Mouse (Mus musculus): ENCODE measurements at regions not wholly inside any gene's neighbourhood (a gene's known extent, or its start where the extent isn't known, plus 50 kb on each side); places are given as distances from the start of the nearest gene placed in this dataset.
A peak's percentile ranks its signal among the peaks of the same experiment; 100 is the strongest.

GRCm38 (mm10) chr16:52867833-52868232 lies 414.0 kb upstream of the Alcam start:
- Histone ChIP-seq H3K27ac (ENCODE audit: low read length) (no peak overlapping the region), H3K9ac (replicated peaks; ENCODE audit: low read depth) (no peak overlapping the region), H3K36me3 (ENCODE audit: insufficient read depth, low read length) (no peaks in the 10 kb centered on the region), H3K9me3 (ENCODE audit: low read length) (no peaks in the 10 kb centered on the region), H3K4me2 (replicated peaks; ENCODE audit: low read depth, low read length) (no peak overlapping the region), H3K27me3 (replicated peaks; ENCODE audit: insufficient read depth, low read length) (no peaks in the 10 kb centered on the region), H3K4me1 (ENCODE audit: insufficient read depth, low read depth, low read length) (no peaks in the 10 kb centered on the region), H3K4me3 (ENCODE audit: low read depth, low read length) (no peak overlapping the region)
- DNase-seq (ENCODE audit: low spot score) (peak; percentile 25), ATAC-seq (no peak)
- TF ChIP-seq CTCF (IDR thresholded peaks at IDR 0.05) (no peak), EP300 (IDR thresholded peaks at IDR 0.05) (no peak)
- 71% methylated on average over 6 of the region's 6 CpGs for WGBS

DNA sequence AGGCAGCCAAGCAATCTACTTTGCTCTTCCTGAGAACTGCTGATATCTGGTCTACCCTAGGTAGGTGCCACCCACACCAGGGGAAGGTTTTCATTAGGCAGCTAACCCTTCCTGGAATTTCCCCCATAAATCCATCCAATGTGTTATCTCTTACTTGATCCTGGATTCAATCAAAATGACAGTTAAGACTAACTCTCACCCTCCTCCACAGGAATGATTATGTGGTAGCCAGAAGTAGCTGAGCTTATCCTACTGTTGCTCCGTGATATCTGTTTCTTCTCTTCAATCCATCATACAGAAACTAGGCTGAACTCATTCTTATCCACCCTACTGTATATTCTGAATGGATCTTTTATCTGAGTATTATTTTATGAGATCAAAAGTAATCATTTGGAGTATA lies 409.7 kb upstream of the Alcam start:
- Histone ChIP-seq H3K4me2 (replicated peaks; ENCODE audit: low read depth, low read length) (no peak overlapping the region), H3K27ac (ENCODE audit: low read length) (no peak overlapping the region), H3K9ac (replicated peaks; ENCODE audit: low read depth) (no peak overlapping the region), H3K9me3 (ENCODE audit: low read length) (no peaks in the 10 kb centered on the region), H3K36me3 (ENCODE audit: insufficient read depth, low read length) (no peaks in the 10 kb centered on the region), H3K4me3 (ENCODE audit: low read depth, low read length) (no peak overlapping the region), H3K27me3 (replicated peaks; ENCODE audit: insufficient read depth, low read length) (no peaks in the 10 kb centered on the region), H3K4me1 (ENCODE audit: insufficient read depth, low read depth, low read length) (no peaks in the 10 kb centered on the region)
- TF ChIP-seq EP300 (IDR thresholded peaks at IDR 0.05), result no peak
- no peak for TF ChIP-seq CTCF (IDR thresholded peaks at IDR 0.05)
- ATAC-seq (no peak), DNase-seq (ENCODE audit: low spot score) (no peak)
- 60% methylated on average over 1 of the region's 1 CpGs for WGBS

DNA sequence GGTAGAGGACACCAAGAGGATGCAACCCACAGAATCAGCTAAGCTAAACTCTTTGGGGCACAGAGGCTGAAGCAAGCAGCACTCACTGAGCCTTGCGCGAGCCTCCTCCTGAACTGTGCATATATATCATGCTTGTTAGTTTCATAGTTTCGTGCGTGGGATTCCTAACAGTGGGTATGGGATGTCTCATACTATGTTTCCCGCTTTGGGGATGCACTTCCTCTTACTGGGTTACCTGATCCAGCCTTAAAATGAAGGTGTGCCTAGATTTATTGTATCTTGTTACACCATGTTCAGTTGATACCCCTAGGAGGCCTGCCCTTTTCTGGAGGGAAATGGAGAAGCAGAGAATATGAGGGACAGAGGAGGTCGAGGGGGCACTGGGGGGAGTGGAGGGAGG lies 407.4 kb upstream of the Alcam start:
- H3K9me3 ChIP-seq (ENCODE audit: low read length), result no peaks in the 10 kb centered on the region
- H3K4me1 ChIP-seq (ENCODE audit: insufficient read depth, low read depth, low read length), result no peaks in the 10 kb centered on the region
- WGBS, result 86% methylated on average over 6 of the region's 6 CpGs
- no peak for TF ChIP-seq CTCF (IDR thresholded peaks at IDR 0.05)
- TF ChIP-seq EP300 (IDR thresholded peaks at IDR 0.05), result no peak
- H3K27ac ChIP-seq (ENCODE audit: low read length), result no peak overlapping the region
- H3K36me3 ChIP-seq (ENCODE audit: insufficient read depth, low read length), result no peaks in the 10 kb centered on the region
- no peak overlapping the region for H3K4me3 ChIP-seq (ENCODE audit: low read depth, low read length)
- H3K27me3 ChIP-seq (replicated peaks; ENCODE audit: insufficient read depth, low read length), result no peaks in the 10 kb centered on the region
- no peak for DNase-seq (ENCODE audit: low spot score)
- H3K9ac ChIP-seq (replicated peaks; ENCODE audit: low read depth), result no peak overlapping the region
- no peak overlapping the region for H3K4me2 ChIP-seq (replicated peaks; ENCODE audit: low read depth, low read length)
- no peak for ATAC-seq

- Histone ChIP-seq H3K36me3 (ENCODE audit: insufficient read depth, low read length) (no peaks in the 10 kb centered on the region), H3K4me2 (replicated peaks; ENCODE audit: low read depth, low read length) (no peak overlapping the region), H3K27ac (ENCODE audit: low read length) (no peak overlapping the region), H3K27me3 (replicated peaks; ENCODE audit: insufficient read depth, low read length) (no peaks in the 10 kb centered on the region), H3K9me3 (ENCODE audit: low read length) (no peaks in the 10 kb centered on the region), H3K4me3 (ENCODE audit: low read depth, low read length) (no peak overlapping the region), H3K9ac (replicated peaks; ENCODE audit: low read depth) (no peak overlapping the region), H3K4me1 (ENCODE audit: insufficient read depth, low read depth, low read length) (no peaks in the 10 kb centered on the region)
- 30% methylated on average over 8 of the region's 8 CpGs for WGBS
- ATAC-seq, result peak; percentile 62
- peak; percentile 65 for DNase-seq (ENCODE audit: low spot score)
- TF ChIP-seq EP300 (IDR thresholded peaks at IDR 0.05) (no peak), CTCF (IDR thresholded peaks at IDR 0.05) (no peak)
Measured at GRCm38 (mm10) chr16:52858441-52859209, 404.8 kb upstream of the Alcam start.

DNA sequence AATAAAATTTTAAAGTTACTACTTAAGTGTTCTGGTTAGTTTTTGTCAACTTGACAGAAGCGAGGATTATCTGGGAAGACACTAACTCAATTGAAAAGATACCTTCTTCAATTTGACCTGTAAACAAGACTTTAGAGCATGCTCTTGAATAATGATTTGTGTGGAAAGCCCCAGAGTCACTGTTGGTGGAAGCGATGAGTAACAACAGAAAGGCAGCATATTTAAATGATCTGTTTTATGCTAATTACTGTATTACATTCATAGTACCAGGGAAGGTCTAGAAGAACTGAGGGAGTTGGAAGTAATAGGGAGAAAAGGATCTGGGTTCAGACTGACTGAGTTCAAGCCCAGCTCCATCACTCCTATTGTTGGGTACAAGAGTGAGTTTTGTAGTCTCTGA lies 397.3 kb upstream of the Alcam start:
- H3K9me3 ChIP-seq (ENCODE audit: low read length), result no peaks in the 10 kb centered on the region
- no peaks in the 10 kb centered on the region for H3K27me3 ChIP-seq (replicated peaks; ENCODE audit: insufficient read depth, low read length)
- TF ChIP-seq CTCF (IDR thresholded peaks at IDR 0.05) (no peak), EP300 (IDR thresholded peaks at IDR 0.05) (no peak)
- no peak for ATAC-seq
- no peak overlapping the region for H3K27ac ChIP-seq (ENCODE audit: low read length)
- no peak overlapping the region for H3K4me3 ChIP-seq (ENCODE audit: low read depth, low read length)
- H3K36me3 ChIP-seq (ENCODE audit: insufficient read depth, low read length), result no peaks in the 10 kb centered on the region
- DNase-seq (ENCODE audit: low spot score), result no peak
- no peak overlapping the region for H3K9ac ChIP-seq (replicated peaks; ENCODE audit: low read depth)
- H3K4me1 ChIP-seq (ENCODE audit: insufficient read depth, low read depth, low read length), result no peaks in the 10 kb centered on the region
- no peak overlapping the region for H3K4me2 ChIP-seq (replicated peaks; ENCODE audit: low read depth, low read length)
- 94% methylated on average over 2 of the region's 2 CpGs for WGBS

DNA sequence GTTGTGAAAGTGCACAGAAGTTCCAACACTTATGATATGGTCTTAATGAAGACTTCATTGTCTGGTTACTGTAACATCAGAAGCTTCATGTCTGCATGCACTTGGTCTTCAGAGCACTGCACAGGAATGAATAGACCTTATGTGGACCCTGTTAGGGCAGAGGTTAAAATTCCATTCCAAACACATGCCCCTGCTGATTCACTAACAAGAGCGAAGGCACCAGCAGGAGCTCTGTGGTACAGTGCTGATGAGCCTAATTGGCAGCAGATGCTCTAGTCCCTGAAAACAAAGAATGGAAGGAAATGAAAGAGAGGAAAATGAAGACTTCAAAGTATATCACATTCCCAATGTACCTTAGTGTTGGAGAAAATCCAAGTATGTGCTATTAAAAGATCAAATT lies 365.1 kb upstream of the Alcam start:
- Histone ChIP-seq H3K36me3 (ENCODE audit: insufficient read depth, low read length) (no peaks in the 10 kb centered on the region), H3K4me3 (ENCODE audit: low read depth, low read length) (no peak overlapping the region), H3K4me1 (ENCODE audit: insufficient read depth, low read depth, low read length) (no peaks in the 10 kb centered on the region), H3K27me3 (replicated peaks; ENCODE audit: insufficient read depth, low read length) (no peaks in the 10 kb centered on the region), H3K27ac (ENCODE audit: low read length) (no peak overlapping the region), H3K4me2 (replicated peaks; ENCODE audit: low read depth, low read length) (no peak overlapping the region), H3K9ac (replicated peaks; ENCODE audit: low read depth) (no peak overlapping the region), H3K9me3 (ENCODE audit: low read length) (no peaks in the 10 kb centered on the region)
- TF ChIP-seq CTCF (IDR thresholded peaks at IDR 0.05), result no peak
- TF ChIP-seq EP300 (IDR thresholded peaks at IDR 0.05), result no peak
- WGBS, result 80% methylated on average over 1 of the region's 1 CpGs
- ATAC-seq (no peak), DNase-seq (ENCODE audit: low spot score) (no peak)

All from lung, postnatal 0 days (tissue).